9 mouse cellular contexts compared by ENCODE assay signal in genomic region chr4:91375372-91375687, GRCm38 (mm10). TPM values are rescaled to one million over a fixed set of nuclear protein-coding genes. Genes with fewer than 3 reads are reported as not detected.
DNase-seq lines count a peak whose midpoint lies in the region; ATAC-seq lines count a peak whose summit lies in the region.
"Had no signal": no experiment of that assay in that cellular context is flagged by ENCODE, and none has a peak within 500 bp of the region (broad histone marks: within the 10 kb centered on the region; RNA-seq: fewer than 3 reads in every experiment).

No protein-coding gene starts in this region.

- peaks cover 57% of the 10 kb centered on the region for H3K27me3 ChIP-seq in kidney, embryonic 16.5 days (ENCODE audit: insufficient read depth, low read length)
- peaks cover 63% of the 10 kb centered on the region for H3K27me3 ChIP-seq in embryonic facial prominence, embryonic 14.5 days (replicated peaks; ENCODE audit: control insufficient read depth, insufficient read depth, low read length)
- peaks cover 46% of the 10 kb centered on the region for H3K27me3 ChIP-seq in intestine, embryonic 15.5 days (replicated peaks)
- H3K27me3 ChIP-seq in neural tube, embryonic 11.5 days (ENCODE audit: control insufficient read depth, insufficient read depth, low read length), result peaks cover 21% of the 10 kb centered on the region

- WGBS in kidney, embryonic 16.5 days, result under 1% methylated on average over 7 of the region's 7 CpGs
- 0% methylated on average over 7 of the region's 7 CpGs for WGBS in embryonic facial prominence, embryonic 14.5 days
- 1% methylated on average over 7 of the region's 7 CpGs for WGBS in intestine, embryonic 15.5 days
- 2% methylated on average over 7 of the region's 7 CpGs for WGBS in neural tube, embryonic 11.5 days

- no peak overlapping the region for H3K27ac ChIP-seq in kidney, embryonic 16.5 days (ENCODE audit: low read length)
- no peak overlapping the region; the same call in 1 of the 2 replicates for H3K27ac ChIP-seq in embryonic facial prominence, embryonic 14.5 days (replicated peaks; ENCODE audit: low read depth, low read length)
- H3K27ac ChIP-seq in intestine, embryonic 15.5 days, result no peak overlapping the region
- peak overlapping the region; percentile 83 for H3K27ac ChIP-seq in neural tube, embryonic 11.5 days (ENCODE audit: low read depth, low read length)

- H3K36me3 ChIP-seq in kidney, embryonic 16.5 days (ENCODE audit: insufficient read depth, low read length), result no peaks in the 10 kb centered on the region
- H3K36me3 ChIP-seq in embryonic facial prominence, embryonic 14.5 days (ENCODE audit: control insufficient read depth, insufficient read depth, low read length), result no peaks in the 10 kb centered on the region
- no peaks in the 10 kb centered on the region for H3K36me3 ChIP-seq in intestine, embryonic 15.5 days
- no peaks in the 10 kb centered on the region for H3K36me3 ChIP-seq in neural tube, embryonic 11.5 days (ENCODE audit: control insufficient read depth, insufficient read depth, low read length)

- ATAC-seq in kidney, embryonic 16.5 days (ENCODE audit: low FRiP score, low TSS enrichment), result no peak
- no peak for ATAC-seq in embryonic facial prominence, embryonic 14.5 days (ENCODE audit: low read depth)
- ATAC-seq in intestine, embryonic 15.5 days, result no peak
- no peak for ATAC-seq in neural tube, embryonic 11.5 days (ENCODE audit: insufficient read depth, low FRiP score, low TSS enrichment)
- no peak for ATAC-seq in megakaryocyte-erythroid progenitor cell, adult 5-6 weeks (replicated peaks; ENCODE audit: low FRiP score, low TSS enrichment, poor library complexity, severe bottlenecking)

- H3K4me2 ChIP-seq in kidney, embryonic 16.5 days (replicated peaks; ENCODE audit: low read depth, low read length), result peak overlapping the region; percentile 68
- peak overlapping the region; percentile 80 for H3K4me2 ChIP-seq in embryonic facial prominence, embryonic 14.5 days (ENCODE audit: low read depth, low read length)
- peak overlapping the region; percentile 73 for H3K4me2 ChIP-seq in intestine, embryonic 15.5 days (replicated peaks)
- peak overlapping the region; percentile 99 for H3K4me2 ChIP-seq in neural tube, embryonic 11.5 days (ENCODE audit: low read depth)

- no peak overlapping the region for H3K9ac ChIP-seq in kidney, embryonic 16.5 days (replicated peaks; ENCODE audit: low read length)
- peak overlapping the region; percentile 54; the same call in 1 of the 2 replicates for H3K9ac ChIP-seq in embryonic facial prominence, embryonic 14.5 days (ENCODE audit: low read depth, low read length)
- no peak overlapping the region for H3K9ac ChIP-seq in intestine, embryonic 15.5 days
- peak overlapping the region; percentile 73 for H3K9ac ChIP-seq in neural tube, embryonic 11.5 days (ENCODE audit: low read length)

- no peak for DNase-seq in kidney, adult 8-10 months
- no peak for DNase-seq in embryonic facial prominence, embryonic 14.5 days (ENCODE audit: low spot score)
- no peak for DNase-seq in neural tube, embryonic 11.5 days (ENCODE audit: low spot score)
- DNase-seq in kidney, postnatal 14 days, result no peak
- no peak for DNase-seq in adrenal gland, postnatal 4 days (ENCODE audit: low spot score in 2 of 2)

- no peaks in the 10 kb centered on the region for H3K9me3 ChIP-seq in kidney, embryonic 16.5 days (ENCODE audit: low read length)
- H3K9me3 ChIP-seq in embryonic facial prominence, embryonic 14.5 days (ENCODE audit: control insufficient read depth, low read length), result no peaks in the 10 kb centered on the region
- H3K9me3 ChIP-seq in intestine, embryonic 15.5 days, result no peaks in the 10 kb centered on the region
- H3K9me3 ChIP-seq in neural tube, embryonic 11.5 days (ENCODE audit: control insufficient read depth, low read length), result no peaks in the 10 kb centered on the region

- H3K4me1 ChIP-seq in kidney, embryonic 16.5 days (ENCODE audit: insufficient read depth, low read length), result peaks cover 27% of the 10 kb centered on the region
- H3K4me1 ChIP-seq in embryonic facial prominence, embryonic 14.5 days (ENCODE audit: control insufficient read depth, insufficient read depth, low read length), result peaks cover 13% of the 10 kb centered on the region
- peaks cover 23% of the 10 kb centered on the region for H3K4me1 ChIP-seq in intestine, embryonic 15.5 days (replicated peaks)
- peaks cover 10% of the 10 kb centered on the region; the same call in 1 of the 2 replicates for H3K4me1 ChIP-seq in neural tube, embryonic 11.5 days (ENCODE audit: control insufficient read depth, insufficient read depth, low read length)

- peak overlapping the region; percentile 59 for H3K4me3 ChIP-seq in kidney, embryonic 16.5 days (ENCODE audit: low read length)
- H3K4me3 ChIP-seq in embryonic facial prominence, embryonic 14.5 days (ENCODE audit: low read depth, low read length), result peak overlapping the region; percentile 53
- peak overlapping the region; percentile 44 for H3K4me3 ChIP-seq in intestine, embryonic 15.5 days (replicated peaks)
- H3K4me3 ChIP-seq in neural tube, embryonic 11.5 days (ENCODE audit: low read depth, low read length), result peak overlapping the region; percentile 74

RNA-seq across cellular contexts. Expression of gene Elavl2, which starts 25.3 kb away (rescaled TPM):
- 2.2 and 3.3 TPM in 2 replicates for polyA plus RNA-seq in kidney, embryonic 16.5 days (2015; fragmentation: Nextera tagmentation; extraction: Ambion mirVana)
- 10.6 and 11.4 TPM in 2 replicates for polyA plus RNA-seq in embryonic facial prominence, embryonic 14.5 days (2014; fragmentation: Nextera tagmentation; extraction: Ambion mirVana)
- polyA plus RNA-seq in intestine, embryonic 15.5 days (2015; fragmentation: Nextera tagmentation; extraction: Ambion mirVana), result 4.7 and 5.4 TPM in 2 replicates
- 101 and 113 TPM in 2 replicates for polyA plus RNA-seq in neural tube, embryonic 11.5 days (2014; fragmentation: Nextera tagmentation; extraction: Ambion mirVana)
- total RNA-seq in megakaryocyte-erythroid progenitor cell, adult 5-6 weeks (2014; fragmentation: Nextera tagmentation), result 0.20 TPM in 1 of 2 replicates, not detected in the other
- 4.0 TPM in 1 of 2 replicates, not detected in the other for total RNA-seq in megakaryocyte-erythroid progenitor cell, adult 5-6 weeks (2017)
- 10 to 100 TPM; 10.2 to 20.5 TPM for total RNA-seq in adrenal gland, postnatal 4 days (2021)
- total RNA-seq: gastrocnemius, adult 18-20 months had no signal

Comparison
In these comparisons a context has a peak if more than half of its experiments do, and no peak if none do; other contexts are left out.
1. H3K9ac ChIP-seq: peak in embryonic facial prominence, embryonic 14.5 days (single experiment) and neural tube, embryonic 11.5 days (single experiment); none in kidney, embryonic 16.5 days (single experiment) and intestine, embryonic 15.5 days (single experiment).
2. Peak in every context shown above with its lines, with median percentiles within 50 percentile points of each other: H3K4me2 ChIP-seq and H3K4me3 ChIP-seq.